Comparison of ENCODE assay signal across 28 mouse cellular contexts in the genomic region with DNA sequence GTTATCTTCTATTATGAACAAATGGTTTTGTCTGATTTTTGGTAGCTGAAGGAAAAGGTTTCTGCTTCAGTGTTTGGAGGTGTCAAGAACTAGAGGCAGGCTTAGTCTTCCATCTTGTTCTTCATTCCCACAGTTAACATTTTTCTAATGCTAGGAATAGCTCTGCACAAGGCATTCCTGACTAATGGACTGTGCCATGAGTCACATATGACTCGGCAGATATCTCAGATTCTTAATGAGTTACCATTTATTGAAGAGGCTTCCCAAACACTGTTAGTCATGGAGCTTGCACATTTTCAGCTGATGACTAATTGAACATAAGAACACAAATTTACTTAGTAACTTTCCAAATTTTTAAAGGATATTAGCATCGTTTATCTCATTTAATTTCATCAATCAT. TPM values are rescaled to one million over a fixed set of nuclear protein-coding genes. Genes with fewer than 3 reads are reported as not detected.
DNase-seq lines count a peak whose midpoint lies in the region; ATAC-seq and TF ChIP-seq lines count a peak whose summit lies in the region.
"Had no signal": no experiment of that assay in that cellular context is flagged by ENCODE, and none has a peak within 500 bp of the region (broad histone marks: within the 10 kb centered on the region; RNA-seq: fewer than 3 reads in every experiment).

No protein-coding gene starts in this region.

- WGBS in kidney, adult 2 months = 35% methylated on average over 2 of the region's 2 CpGs
- whole genome bisulfite sequencing in kidney, embryonic 14.5 days = 76% methylated on average over 2 of the region's 2 CpGs
- 81% methylated on average over 2 of the region's 2 CpGs for WGBS in hindbrain, postnatal 0 days

- H3K27ac ChIP-seq in kidney, adult 2 months (ENCODE audit: insufficient read depth, low read depth, low read length) = no peak overlapping the region
- no peak overlapping the region for H3K27ac ChIP-seq in kidney, embryonic 14.5 days (ENCODE audit: low read depth, low read length)
- peak overlapping the region; percentile 71; the same call in 1 of the 2 replicates for H3K27ac ChIP-seq in embryonic fibroblast, embryonic 13.5 days (ENCODE audit: insufficient read depth, low read length)
- no peak overlapping the region for H3K27ac ChIP-seq in hindbrain, postnatal 0 days
- H3K27ac ChIP-seq: embryonic facial prominence, embryonic 10.5 days; forebrain, embryonic 15.5 days; heart, embryonic 10.5 days; hindbrain, embryonic 10.5 days; kidney, embryonic 15.5 days; left cerebral cortex, adult 2 months; neural tube, embryonic 13.5 days had no signal

- no peaks in the 10 kb centered on the region for H3K27me3 ChIP-seq in kidney, adult 2 months (replicated peaks; ENCODE audit: control insufficient read depth, insufficient read depth, low read length)
- no peaks in the 10 kb centered on the region for H3K27me3 ChIP-seq in kidney, embryonic 14.5 days (ENCODE audit: control insufficient read depth, insufficient read depth, low read length)
- H3K27me3 ChIP-seq in C2C12 (ENCODE audit: control insufficient read depth, insufficient read depth, insufficient read length) = no peaks in the 10 kb centered on the region
- no peaks in the 10 kb centered on the region for H3K27me3 ChIP-seq in hindbrain, postnatal 0 days (ENCODE audit: insufficient read depth, low read length)
- H3K27me3 ChIP-seq: forebrain, embryonic 15.5 days; kidney, embryonic 15.5 days; megakaryocyte, embryonic 14.5 days; neural tube, embryonic 13.5 days had no signal

- no peaks in the 10 kb centered on the region for H3K79me2 ChIP-seq in C2C12 (ENCODE audit: control insufficient read depth, insufficient read depth)

- H3K36me3 ChIP-seq in kidney, adult 2 months (ENCODE audit: control insufficient read depth, insufficient read depth, low read length) = no peaks in the 10 kb centered on the region
- H3K36me3 ChIP-seq in kidney, embryonic 14.5 days (ENCODE audit: control insufficient read depth, insufficient read depth, low read length) = no peaks in the 10 kb centered on the region
- H3K36me3 ChIP-seq in C2C12 (ENCODE audit: control insufficient read depth, insufficient read depth) = no peaks in the 10 kb centered on the region
- no peaks in the 10 kb centered on the region for H3K36me3 ChIP-seq in hindbrain, postnatal 0 days (ENCODE audit: insufficient read depth, low read length)
- H3K36me3 ChIP-seq: embryonic facial prominence, embryonic 10.5 days; forebrain, embryonic 15.5 days; G1E; heart, embryonic 10.5 days; hindbrain, embryonic 10.5 days; kidney, embryonic 15.5 days; neural tube, embryonic 13.5 days had no signal

- H3K9ac ChIP-seq in kidney, embryonic 14.5 days (ENCODE audit: low read depth, low read length) = no peak overlapping the region
- H3K9ac ChIP-seq in hindbrain, postnatal 0 days (replicated peaks; ENCODE audit: low read length) = no peak overlapping the region
- H3K9ac ChIP-seq: forebrain, embryonic 15.5 days; kidney, embryonic 15.5 days; neural tube, embryonic 13.5 days had no signal

- peak; percentile 47 for DNase-seq in kidney, adult 2 months
- peak; percentile 52 for DNase-seq in 3134 (ENCODE audit: extremely low read depth, insufficient read length, low spot score)
- DNase-seq in hindbrain, postnatal 0 days (ENCODE audit: low spot score) = no peak
- no peak for DNase-seq in gastrocnemius, adult 18-20 months (ENCODE audit: low spot score)
- DNase-seq: adrenal gland, postnatal 10 days; cerebellum, adult 8-10 months; left cerebral cortex, postnatal 4 days; liver; lung, postnatal 10 days; midbrain, embryonic 14.5 days; spleen, adult 18-20 months; thymus, postnatal 4 days had no signal

- no peak overlapping the region for H3ac ChIP-seq in C2C12 (ENCODE audit: control insufficient read depth, insufficient read length, low read depth)

- no peak overlapping the region for H3K4me3 ChIP-seq in kidney, adult 2 months (ENCODE audit: insufficient read depth, low read depth, low read length)
- H3K4me3 ChIP-seq in kidney, embryonic 14.5 days (ENCODE audit: low read length) = no peak overlapping the region
- no peak overlapping the region for H3K4me3 ChIP-seq in C2C12 (ENCODE audit: insufficient read depth, poor library complexity, severe bottlenecking)
- no peak overlapping the region for H3K4me3 ChIP-seq in embryonic fibroblast, embryonic 13.5 days (ENCODE audit: insufficient read depth, low read length)
- H3K4me3 ChIP-seq in hindbrain, postnatal 0 days (ENCODE audit: low read length) = no peak overlapping the region
- H3K4me3 ChIP-seq: embryonic facial prominence, embryonic 10.5 days; forebrain, embryonic 15.5 days; heart, embryonic 10.5 days; hindbrain, embryonic 10.5 days; kidney, embryonic 15.5 days; left cerebral cortex, adult 2 months; megakaryocyte, embryonic 14.5 days; neural tube, embryonic 13.5 days had no signal

- no peaks in the 10 kb centered on the region; the same call in 1 of the 2 replicates for H3K9me3 ChIP-seq in kidney, embryonic 14.5 days (ENCODE audit: control insufficient read depth, low read length)
- no peaks in the 10 kb centered on the region for H3K9me3 ChIP-seq in hindbrain, postnatal 0 days (ENCODE audit: low read length)
- H3K9me3 ChIP-seq: embryonic facial prominence, embryonic 10.5 days; forebrain, embryonic 15.5 days; G1E; heart, embryonic 10.5 days; hindbrain, embryonic 10.5 days; kidney, embryonic 15.5 days; megakaryocyte, embryonic 14.5 days; neural tube, embryonic 13.5 days had no signal

- no peak for TF ChIP-seq CTCF in kidney, adult 2 months (conservative IDR thresholded peaks at IDR 0.05; ENCODE audit: insufficient read depth, insufficient read length, low read depth, low read length)
- TF ChIP-seq CTCF in C2C12 (IDR thresholded peaks at IDR 0.05; ENCODE audit: control insufficient read depth, insufficient read depth, insufficient read length) = no peak
- TF ChIP-seq CTCF in embryonic fibroblast, embryonic 13.5 days (IDR thresholded peaks at IDR 0.05; ENCODE audit: borderline replicate concordance, insufficient read depth, low read length) = no peak
- no peak for TF ChIP-seq CTCF in hindbrain, postnatal 0 days (IDR thresholded peaks at IDR 0.05; ENCODE audit: low read depth)

- H3K79me3 ChIP-seq in C2C12 (ENCODE audit: low read depth) = no peaks in the 10 kb centered on the region

- H3K4me2 ChIP-seq in kidney, embryonic 14.5 days (replicated peaks; ENCODE audit: low read depth, low read length) = no peak overlapping the region
- no peak overlapping the region for H3K4me2 ChIP-seq in hindbrain, postnatal 0 days (ENCODE audit: low read depth, low read length)
- H3K4me2 ChIP-seq: forebrain, embryonic 15.5 days; kidney, embryonic 15.5 days; neural tube, embryonic 13.5 days had no signal

- no peaks in the 10 kb centered on the region for H3K4me1 ChIP-seq in kidney, adult 2 months (ENCODE audit: control insufficient read depth, insufficient read depth, low read length)
- no peaks in the 10 kb centered on the region for H3K4me1 ChIP-seq in kidney, embryonic 14.5 days (ENCODE audit: control insufficient read depth, insufficient read depth, low read length)
- H3K4me1 ChIP-seq in embryonic fibroblast, embryonic 13.5 days (ENCODE audit: control insufficient read depth, insufficient read depth, low read length) = no peaks in the 10 kb centered on the region; the same call in 1 of the 2 replicates
- H3K4me1 ChIP-seq in hindbrain, postnatal 0 days (ENCODE audit: insufficient read depth, low read length) = no peaks in the 10 kb centered on the region
- H3K4me1 ChIP-seq: embryonic facial prominence, embryonic 10.5 days; forebrain, embryonic 15.5 days; heart, embryonic 10.5 days; hindbrain, embryonic 10.5 days; kidney, embryonic 15.5 days; megakaryocyte, embryonic 14.5 days; neural tube, embryonic 13.5 days had no signal

- ATAC-seq in kidney, embryonic 14.5 days (ENCODE audit: low FRiP score, low TSS enrichment) = no peak
- ATAC-seq in hindbrain, postnatal 0 days = no peak
- ATAC-seq: CD4-positive, CD25-positive, alpha-beta regulatory T cell, adult 4 months; forebrain, embryonic 15.5 days had no signal

- no peak for TF ChIP-seq POLR2A in kidney, adult 2 months (IDR thresholded peaks at IDR 0.05; ENCODE audit: low read depth, low read length)
- no peak for TF ChIP-seq POLR2A in embryonic fibroblast, embryonic 13.5 days (IDR thresholded peaks at IDR 0.05; ENCODE audit: low read depth, low read length)

TF ChIP-seq in C2C12, 6 proteins besides CTCF, POLR2A, EP300 and RAD21:
- no peak for TF ChIP-seq MYOD1 (IDR thresholded peaks at IDR 0.05; ENCODE audit: control insufficient read depth, insufficient read length, low read depth)
- peak; percentile 51 for TF ChIP-seq MAX (IDR thresholded peaks at IDR 0.05)
- peak; percentile 96 for TF ChIP-seq FOSL1 (IDR thresholded peaks at IDR 0.05; ENCODE audit: insufficient read depth, low read length, poor library complexity, severe bottlenecking)

RNA-seq across cellular contexts. Expression of a gene that starts 19.3 kb away (rescaled TPM):
- not detected in 2 replicates for polyA plus RNA-seq in kidney, adult 2 months (2012; rRNA removed)
- not detected in 2 replicates for polyA plus RNA-seq in kidney, embryonic 14.5 days (2014; fragmentation: Nextera tagmentation; extraction: Ambion mirVana)
- polyA plus RNA-seq in C2C12 (2012; fragmentation: generic; extraction: Trizol) = not detected
- not detected in 2 replicates for polyA plus RNA-seq in embryonic fibroblast, embryonic 13.5 days (2011; ENCODE audit: insufficient read length, low read depth, missing spikeins)
- total RNA-seq in hindbrain, postnatal 0 days (2014; rRNA removed) = 0.83 TPM in 1 of 2 replicates, not detected in the other
- 0.11 TPM in 1 of 2 replicates, not detected in the other for polyA plus RNA-seq in hindbrain, postnatal 0 days (2015; fragmentation: Nextera tagmentation; extraction: Ambion mirVana)
- not detected for total RNA-seq in gastrocnemius, adult 18-20 months (2021)
- total RNA-seq: adrenal gland, postnatal 10 days; G1E; gastrocnemius, postnatal 4 days; left cerebral cortex, adult 2 months; left cerebral cortex, postnatal 4 days had no signal
- polyA plus RNA-seq: CD4-positive, CD25-positive, alpha-beta regulatory T cell, adult 4 months; embryonic facial prominence, embryonic 10.5 days; forebrain, embryonic 15.5 days; G1E; heart, embryonic 10.5 days; heart, postnatal 0 days; hindbrain, embryonic 10.5 days; kidney, embryonic 15.5 days; liver, embryonic 16.5 days; midbrain, embryonic 14.5 days; neural tube, embryonic 13.5 days had no signal

Comparison
In these comparisons a context has a peak if more than half of its experiments do, and no peak if none do; other contexts are left out.
1. DNase-seq: peak in kidney, adult 2 months (single experiment) and 3134 (single experiment); none in hindbrain, postnatal 0 days (single experiment) and gastrocnemius, adult 18-20 months (single experiment).